Mouse (Mus musculus) lung, embryonic 16.5 days (tissue): Measurements from ENCODE around the gene Rcor3. TPM values are rescaled to one million over a fixed set of nuclear protein-coding genes. Genes with fewer than 3 reads are reported as not detected.
A peak's percentile ranks its signal among the peaks of the same experiment; 100 is the strongest.

ENCODE experiments used
- ATAC-seq: fragments of 200-750 bp; cut with Nextera tagmentation; 2 replicates; pipeline ENCODE4 v1.8.0; 2017; ENCODE audit warnings: low read depth, mild to moderate bottlenecking, moderate library complexity
- H3K27ac ChIP-seq: fragments of 300-500 bp; sonication (generic); 2 replicates; pipeline ENCODE4 v1.5.1; 2014; ENCODE audit warnings: mild to moderate bottlenecking, control low read depth, low read length
- H3K27me3 ChIP-seq: fragments of 300-500 bp; sonication (generic); 2 replicates; pipeline ENCODE4 v1.6.1; 2014; ENCODE audit warnings: low read depth, low read length, mixed read lengths; ENCODE audit not compliant: control insufficient read depth, insufficient read depth
- H3K36me3 ChIP-seq: fragments of 300-500 bp; sonication (generic); 2 replicates; pipeline ENCODE4 v1.6.1; 2014; ENCODE audit warnings: low read length; ENCODE audit not compliant: control insufficient read depth, insufficient read depth
- H3K4me1 ChIP-seq: fragments of 300-500 bp; sonication (generic); replicated peaks from 2 replicates; pipeline ENCODE4 v1.6.1; 2014; ENCODE audit warnings: low read length, mixed read lengths; ENCODE audit not compliant: control insufficient read depth, insufficient read depth
- H3K4me2 ChIP-seq: fragments of 300-500 bp; sonication (generic); 2 replicates; pipeline ENCODE4 v1.6.1; 2014; ENCODE audit warnings: low read depth, low read length, control low read depth
- H3K4me3 ChIP-seq: fragments of 300-500 bp; sonication (generic); 2 replicates; pipeline ENCODE4 v1.5.1; 2014; ENCODE audit warnings: mild to moderate bottlenecking, low read length, control low read depth
- H3K9ac ChIP-seq: fragments of 300-500 bp; sonication (generic); 2 replicates; pipeline ENCODE4 v1.6.1; 2014; ENCODE audit warnings: low read length, control low read depth
- H3K9me3 ChIP-seq: fragments of 300-500 bp; sonication (generic); 2 replicates; pipeline ENCODE4 v1.6.1; 2016; ENCODE audit warnings: low read length; ENCODE audit not compliant: control insufficient read depth
- WGBS: fragments of 180-500 bp; shearing (Covaris S2); extraction: QIAGEN DNeasy Blood & Tissue Kit; methylation state at CpG from one replicate; pipeline ENCODE4 v1.1.7; 2014; 5-methylcytosine and 5-hydroxymethylcytosine counted together
- polyA plus RNA-seq: library from polyadenylated mRNA; unstranded; fragments of >200 nt; fragmentation: Nextera tagmentation; extraction: Ambion mirVana; gene quantifications from 2 replicates; pipeline ENCODE4 v1.2.1, GENCODE M21; 2015

Rcor3 gene
- polyA plus RNA-seq, result 29.2 and 30.3 TPM in 2 replicates

- WGBS, result under 1% methylated on average over 62 of the region's 88 CpGs
- Histone ChIP-seq H3K4me2 (peak within 1 kb of the TSS; percentile 93), H3K27me3 (no peaks in the 10 kb centered on the region), H3K27ac (peak within 1 kb of the TSS; percentile 98), H3K9ac (peak within 1 kb of the TSS; percentile 94), H3K4me3 (peak within 1 kb of the TSS; percentile 86), H3K4me1 (peaks cover 7% of the 10 kb centered on the region), H3K36me3 (peaks cover 4% of the 10 kb centered on the region; the same call in 1 of the 2 replicates), H3K9me3 (no peaks in the 10 kb centered on the region)
- ATAC-seq, result peak; percentile 85
Observed at GRCm38 (mm10) chr1:192137926-192138910, at the start of gene Rcor3. Gene Rcor3, minus strand, starts transcription at chr1:192138062.

- no peak overlapping the region for H3K4me2 ChIP-seq
- no peak overlapping the region for H3K9ac ChIP-seq
- no peak for ATAC-seq
- no peak overlapping the region for H3K27ac ChIP-seq
- no peaks in the 10 kb centered on the region for H3K9me3 ChIP-seq
- no peaks in the 10 kb centered on the region for H3K4me1 ChIP-seq
- no peaks in the 10 kb centered on the region for H3K27me3 ChIP-seq
- 55% methylated on average over 4 of the region's 4 CpGs for WGBS
- no peak overlapping the region for H3K4me3 ChIP-seq
- H3K36me3 ChIP-seq, result no peaks in the 10 kb centered on the region
Observed at GRCm38 (mm10) chr1:192181696-192182257, 43.9 kb upstream of the Rcor3 start.

GRCm38 (mm10) chr1:192179877-192180276 lies 42.0 kb upstream of the Rcor3 start:
- 20% methylated on average over 3 of the region's 3 CpGs for WGBS
- Histone ChIP-seq H3K4me2 (no peak overlapping the region), H3K4me3 (no peak overlapping the region), H3K4me1 (no peaks in the 10 kb centered on the region), H3K27ac (no peak overlapping the region), H3K9me3 (no peaks in the 10 kb centered on the region), H3K36me3 (no peaks in the 10 kb centered on the region), H3K9ac (no peak overlapping the region), H3K27me3 (no peaks in the 10 kb centered on the region)
- ATAC-seq, result no peak

GRCm38 (mm10) chr1:192171477-192171876 lies 33.6 kb upstream of the Rcor3 start:
- H3K4me3 ChIP-seq, result no peak overlapping the region
- H3K4me1 ChIP-seq, result no peaks in the 10 kb centered on the region
- no peak overlapping the region for H3K4me2 ChIP-seq
- H3K27ac ChIP-seq, result no peak overlapping the region
- H3K36me3 ChIP-seq, result no peaks in the 10 kb centered on the region
- 74% methylated on average over 3 of the region's 3 CpGs for WGBS
- no peaks in the 10 kb centered on the region; the same call in 1 of the 2 replicates for H3K9me3 ChIP-seq
- no peak for ATAC-seq
- no peak overlapping the region for H3K9ac ChIP-seq
- no peaks in the 10 kb centered on the region for H3K27me3 ChIP-seq

- no peaks in the 10 kb centered on the region for H3K27me3 ChIP-seq
- no peaks in the 10 kb centered on the region for H3K9me3 ChIP-seq
- 87% methylated on average over 4 of the region's 4 CpGs for WGBS
- H3K4me3 ChIP-seq, result no peak overlapping the region
- no peak overlapping the region for H3K27ac ChIP-seq
- H3K4me1 ChIP-seq, result no peaks in the 10 kb centered on the region
- no peak overlapping the region for H3K4me2 ChIP-seq
- H3K36me3 ChIP-seq, result no peaks in the 10 kb centered on the region
- no peak for ATAC-seq
- H3K9ac ChIP-seq, result no peak overlapping the region
Observed at GRCm38 (mm10) chr1:192151179-192151578, 13.3 kb upstream of the Rcor3 start.

- Histone ChIP-seq H3K9me3 (no peaks in the 10 kb centered on the region), H3K4me3 (no peak overlapping the region), H3K4me1 (peaks cover 7% of the 10 kb centered on the region), H3K4me2 (no peak overlapping the region), H3K27ac (no peak overlapping the region), H3K9ac (no peak overlapping the region), H3K36me3 (no peaks in the 10 kb centered on the region), H3K27me3 (no peaks in the 10 kb centered on the region)
- ATAC-seq, result no peak
- 93% methylated on average over 2 of the region's 2 CpGs for WGBS
Observed at GRCm38 (mm10) chr1:192140313-192140712, 2.5 kb upstream of the Rcor3 start.

GRCm38 (mm10) chr1:192137291-192137925 lies 454 bp downstream of the Rcor3 start:
- Histone ChIP-seq H3K4me3 (peak overlapping the region; percentile 86), H3K9me3 (no peaks in the 10 kb centered on the region), H3K4me1 (peaks cover 7% of the 10 kb centered on the region), H3K4me2 (peak overlapping the region; percentile 93), H3K27ac (peak overlapping the region; percentile 98), H3K9ac (peak overlapping the region; percentile 94), H3K36me3 (peaks cover 4% of the 10 kb centered on the region; the same call in 1 of the 2 replicates), H3K27me3 (no peaks in the 10 kb centered on the region)
- under 1% methylated on average over 44 of the region's 61 CpGs for WGBS
- peak; percentile 39 for ATAC-seq

- peaks cover 4% of the 10 kb centered on the region; the same call in 1 of the 2 replicates for H3K36me3 ChIP-seq
- no peaks in the 10 kb centered on the region for H3K9me3 ChIP-seq
- peak; percentile 84 for ATAC-seq
- peak overlapping the region; percentile 98 for H3K27ac ChIP-seq
- peak overlapping the region; percentile 86 for H3K4me3 ChIP-seq
- H3K9ac ChIP-seq, result peak overlapping the region; percentile 94
- H3K27me3 ChIP-seq, result no peaks in the 10 kb centered on the region
- WGBS, result under 1% methylated on average over 55 of the region's 55 CpGs
- peaks cover 7% of the 10 kb centered on the region for H3K4me1 ChIP-seq
- H3K4me2 ChIP-seq, result peak overlapping the region; percentile 93
Observed at GRCm38 (mm10) chr1:192136561-192137290, 1.1 kb downstream of the Rcor3 start.
